Mouse (Mus musculus): Measurements from ENCODE around the gene Suv39h2. TPM values are rescaled to one million over a fixed set of nuclear protein-coding genes. Genes with fewer than 3 reads are reported as not detected.

Gene Suv39h2
- total and polyA plus RNA-seq, 3 experiments, result 13.9 to 16.0 TPM; not detected in 1

DNA sequence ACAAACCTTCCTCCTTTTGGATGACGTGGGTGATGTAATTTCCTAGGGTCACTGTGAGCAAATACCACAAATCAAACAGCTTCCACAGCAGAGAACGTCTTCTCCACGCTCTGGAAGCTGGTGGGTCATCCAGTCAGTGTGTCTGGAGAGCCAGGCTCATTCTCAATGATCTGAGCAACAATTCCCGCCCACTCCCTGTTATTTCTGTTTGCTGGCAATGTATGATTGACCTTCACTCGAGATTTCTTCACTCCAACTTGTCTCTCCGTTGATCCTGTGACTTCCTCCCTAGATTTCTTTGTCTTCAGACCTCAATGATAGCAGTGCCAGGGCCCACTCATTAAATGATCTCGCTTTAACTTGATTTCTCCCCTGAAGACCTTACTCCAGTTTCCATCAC is 67.1 kb downstream of the Suv39h2 start:
- Histone ChIP-seq H3K27me3 (ENCODE audit: control insufficient read depth in 1 of 2, insufficient read depth in 2 of 2, low read length in 2 of 2) (peaks cover 5 to 6% of the 10 kb centered on the region in 2 experiments), H3K36me3 (ENCODE audit: control insufficient read depth in 1 of 2, insufficient read depth in 2 of 2, low read length in 2 of 2) (no peaks in the 10 kb centered on the region), H3K9me3 (replicated peaks; ENCODE audit: insufficient read depth, low read length) (no peaks in the 10 kb centered on the region), H3K9ac (ENCODE audit: control insufficient read depth, low read depth, low read length, poor library complexity, severe bottlenecking) (no peak overlapping the region), H3K4me3 (ENCODE audit: control insufficient read depth in 1 of 2, insufficient read depth in 1 of 2, low read depth in 2 of 2, low read length in 2 of 2) (no peak overlapping the region), H3K79me2 (ENCODE audit: control insufficient read depth, insufficient read depth, low read length, poor library complexity) (no peaks in the 10 kb centered on the region), H3K4me1 (ENCODE audit: control insufficient read depth in 1 of 2, insufficient read depth in 2 of 2, low read length in 2 of 2) (no peaks in the 10 kb centered on the region), H3K27ac (ENCODE audit: control insufficient read depth, low read depth, low read length) (no peak overlapping the region)
- TF ChIP-seq MAX (IDR thresholded peaks at IDR 0.05; ENCODE audit: low read length) (no peak), GABPA (IDR thresholded peaks at IDR 0.05; ENCODE audit: low read depth, low read length) (no peak), MYB (IDR thresholded peaks at IDR 0.05; ENCODE audit: low read depth, low read length) (no peak), MEF2A (IDR thresholded peaks at IDR 0.05; ENCODE audit: extremely low read depth, insufficient replicate concordance, low read depth, low read length, poor library complexity, severe bottlenecking) (no peak), MYC (IDR thresholded peaks at IDR 0.05; ENCODE audit: low read depth, low read length) (no peak), POLR2AphosphoS2 (IDR thresholded peaks at IDR 0.05; ENCODE audit: low read length) (no peak), POLR2AphosphoS5 (IDR thresholded peaks at IDR 0.05; ENCODE audit: borderline replicate concordance, low read depth, low read length) (no peak), MAZ (IDR thresholded peaks at IDR 0.05; ENCODE audit: low read depth, low read length) (no peak), UBTF (IDR thresholded peaks at IDR 0.05; ENCODE audit: borderline replicate concordance, insufficient read depth, low read depth, low read length) (no peak), CHD2 (IDR thresholded peaks at IDR 0.05; ENCODE audit: low read length) (no peak), RCOR1 (IDR thresholded peaks at IDR 0.05; ENCODE audit: low read depth, low read length) (no peak), MXI1 (IDR thresholded peaks at IDR 0.05; ENCODE audit: low read depth, low read length) (no peak), ETS1 (IDR thresholded peaks at IDR 0.05; ENCODE audit: low read depth, low read length) (no peak)
- DNase-seq (ENCODE audit: low read depth, low spot score), result no peak

DNA sequence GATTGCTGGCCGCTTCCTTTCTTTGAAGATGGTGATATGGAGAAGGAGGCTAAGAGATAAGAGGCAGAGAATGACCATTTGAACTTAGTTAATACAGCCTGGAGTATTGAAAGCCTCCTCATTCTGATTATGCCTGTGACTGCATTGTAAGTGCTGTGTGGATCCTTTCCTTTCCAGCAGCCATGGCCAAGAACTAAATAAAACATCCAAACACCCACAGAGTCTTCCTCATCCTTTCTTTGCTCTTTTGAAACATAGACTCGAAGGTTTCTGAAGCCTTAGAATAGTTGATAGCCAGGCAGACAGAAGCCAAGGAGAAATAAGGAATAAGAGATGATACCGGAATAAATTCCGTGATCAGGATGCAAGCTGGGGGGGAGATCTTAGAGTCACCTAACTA is 68.8 kb downstream of the Suv39h2 start:
- Histone ChIP-seq H3K9me3 (replicated peaks; ENCODE audit: insufficient read depth, low read length) (no peaks in the 10 kb centered on the region), H3K79me2 (ENCODE audit: control insufficient read depth, insufficient read depth, low read length, poor library complexity) (no peaks in the 10 kb centered on the region), H3K9ac (ENCODE audit: control insufficient read depth, low read depth, low read length, poor library complexity, severe bottlenecking) (no peak overlapping the region), H3K4me1 (ENCODE audit: control insufficient read depth in 1 of 2, insufficient read depth in 2 of 2, low read length in 2 of 2) (no peaks in the 10 kb centered on the region), H3K36me3 (ENCODE audit: control insufficient read depth in 1 of 2, insufficient read depth in 2 of 2, low read length in 2 of 2) (no peaks in the 10 kb centered on the region), H3K27ac (ENCODE audit: control insufficient read depth, low read depth, low read length) (no peak overlapping the region), H3K4me3 (ENCODE audit: control insufficient read depth in 1 of 2, insufficient read depth in 1 of 2, low read depth in 2 of 2, low read length in 2 of 2) (no peak overlapping the region), H3K27me3 (ENCODE audit: control insufficient read depth in 1 of 2, insufficient read depth in 2 of 2, low read length in 2 of 2) (peaks cover 3 to 8% of the 10 kb centered on the region in 2 experiments; a peak in 3 of 4 replicates)
- DNase-seq (ENCODE audit: low read depth, low spot score), result no peak
- no peak for TF ChIP-seq GABPA (IDR thresholded peaks at IDR 0.05; ENCODE audit: low read depth, low read length)
- no peak for TF ChIP-seq MAFK (IDR thresholded peaks at IDR 0.05; ENCODE audit: borderline replicate concordance, low read depth, low read length)
- TF ChIP-seq NELFE (IDR thresholded peaks at IDR 0.05; ENCODE audit: low read depth, low read length), result no peak
- TF ChIP-seq CTCF (IDR thresholded peaks at IDR 0.05 in 2 of 3, conservative IDR thresholded peaks at IDR 0.05 in 1 of 3; ENCODE audit: control insufficient read depth in 1 of 3, insufficient read depth in 1 of 3, low read depth in 2 of 3, low read length in 3 of 3, poor library complexity in 1 of 3, severe bottlenecking in 1 of 3), result no peak
- no peak for TF ChIP-seq JUND (IDR thresholded peaks at IDR 0.05; ENCODE audit: low read depth, low read length)
- TF ChIP-seq ELF1 (IDR thresholded peaks at IDR 0.05; ENCODE audit: low read depth, low read length), result no peak
- TF ChIP-seq ZMIZ1 (IDR thresholded peaks at IDR 0.05; ENCODE audit: low read depth, low read length), result no peak
- TF ChIP-seq MYC (IDR thresholded peaks at IDR 0.05; ENCODE audit: low read depth, low read length), result no peak
- TF ChIP-seq E2F4 (IDR thresholded peaks at IDR 0.05; ENCODE audit: borderline replicate concordance, low read depth, low read length), result no peak
- no peak for TF ChIP-seq ZNF384 (IDR thresholded peaks at IDR 0.05; ENCODE audit: low read depth, low read length)
- no peak for TF ChIP-seq ETS1 (IDR thresholded peaks at IDR 0.05; ENCODE audit: low read depth, low read length)
- TF ChIP-seq MAZ (IDR thresholded peaks at IDR 0.05; ENCODE audit: low read depth, low read length), result no peak

Other genes with a start within 250 kb of the Suv39h2 start
- gene Nmt2, start 190.8 kb downstream of the Suv39h2 start, total RNA-seq (2012; rRNA removed), result 19.9 and 22.2 TPM in 2 replicates
- gene Nmt2, start 190.8 kb downstream of the Suv39h2 start, polyA plus RNA-seq (2012; ENCODE audit: insufficient read depth in 1 of 2, insufficient read length in 2 of 2, low read depth in 1 of 2, low replicate concordance in 2 of 2, missing spikeins in 1 of 2), result 10 to 100 TPM in 1 of 2 experiments, not detected in 1; 34.1 TPM
- 13.6 and 16.6 TPM in 2 replicates for gene Rpp38, start 142.4 kb downstream of the Suv39h2 start, total RNA-seq (2012; rRNA removed)
- gene Rpp38, start 142.4 kb downstream of the Suv39h2 start, polyA plus RNA-seq (2012; ENCODE audit: insufficient read depth in 1 of 2, insufficient read length in 2 of 2, low read depth in 1 of 2, low replicate concordance in 2 of 2, missing spikeins in 1 of 2), result 1 to 10 TPM in 1 of 2 experiments, not detected in 1; 9.9 TPM
- 3.7 and 5.7 TPM in 2 replicates for gene Acbd7, start 138.9 kb downstream of the Suv39h2 start, total RNA-seq (2012; rRNA removed)
- 1 to 10 TPM in 1 of 2 experiments, not detected in 1; 2.9 TPM for gene Acbd7, start 138.9 kb downstream of the Suv39h2 start, polyA plus RNA-seq (2012; ENCODE audit: insufficient read depth in 1 of 2, insufficient read length in 2 of 2, low read depth in 1 of 2, low replicate concordance in 2 of 2, missing spikeins in 1 of 2)
- gene Olah, start 77.8 kb downstream of the Suv39h2 start, total RNA-seq (2012; rRNA removed), result not detected in 2 replicates
- gene Olah, start 77.8 kb downstream of the Suv39h2 start, polyA plus RNA-seq (2012; ENCODE audit: insufficient read depth in 1 of 2, insufficient read length in 2 of 2, low read depth in 1 of 2, low replicate concordance in 2 of 2, missing spikeins in 1 of 2), result not detected
- 0.33 TPM in 1 of 2 replicates, not detected in the other for gene Meig1, start 52.4 kb downstream of the Suv39h2 start, total RNA-seq (2012; rRNA removed)
- gene Meig1, start 52.4 kb downstream of the Suv39h2 start, polyA plus RNA-seq (2012; ENCODE audit: insufficient read depth in 1 of 2, insufficient read length in 2 of 2, low read depth in 1 of 2, low replicate concordance in 2 of 2, missing spikeins in 1 of 2), result not detected
- gene Dclre1c, start 50.9 kb downstream of the Suv39h2 start, total RNA-seq (2012; rRNA removed), result 7.2 and 7.5 TPM in 2 replicates
- 100 to 1,000 TPM in 1 of 2 experiments, 10 to 100 TPM in 1; 13.8 to 162 TPM for gene Dclre1c, start 50.9 kb downstream of the Suv39h2 start, polyA plus RNA-seq (2012; ENCODE audit: insufficient read depth in 1 of 2, insufficient read length in 2 of 2, low read depth in 1 of 2, low replicate concordance in 2 of 2, missing spikeins in 1 of 2)
- 2.9 and 3.6 TPM in 2 replicates for gene Gm45902, start 37.8 kb upstream of the Suv39h2 start, total RNA-seq (2012; rRNA removed)
- 1 to 10 TPM in 1 of 2 experiments, not detected in 1; 3.8 TPM for gene Gm45902, start 37.8 kb upstream of the Suv39h2 start, polyA plus RNA-seq (2012; ENCODE audit: insufficient read depth in 1 of 2, insufficient read length in 2 of 2, low read depth in 1 of 2, low replicate concordance in 2 of 2, missing spikeins in 1 of 2)
- gene Hspa14, start 37.8 kb upstream of the Suv39h2 start, total RNA-seq (2012; rRNA removed), result 158 and 161 TPM in 2 replicates
- 100 to 1,000 TPM; 129 to 333 TPM for gene Hspa14, start 37.8 kb upstream of the Suv39h2 start, polyA plus RNA-seq (2012; ENCODE audit: insufficient read depth in 1 of 2, insufficient read length in 2 of 2, low read depth in 1 of 2, low replicate concordance in 2 of 2, missing spikeins in 1 of 2)
- 0.39 and 0.59 TPM in 2 replicates for gene Cdnf, start 38.0 kb upstream of the Suv39h2 start, total RNA-seq (2012; rRNA removed)
- gene Cdnf, start 38.0 kb upstream of the Suv39h2 start, polyA plus RNA-seq (2012; ENCODE audit: insufficient read depth in 1 of 2, insufficient read length in 2 of 2, low read depth in 1 of 2, low replicate concordance in 2 of 2, missing spikeins in 1 of 2), result under 1 TPM in 1 of 2 experiments, not detected in 1; 0.77 TPM
- 9.0 and 10.0 TPM in 2 replicates for gene Fam107b, start 95.5 kb upstream of the Suv39h2 start, total RNA-seq (2012; rRNA removed)
- gene Fam107b, start 95.5 kb upstream of the Suv39h2 start, polyA plus RNA-seq (2012; ENCODE audit: insufficient read depth in 1 of 2, insufficient read length in 2 of 2, low read depth in 1 of 2, low replicate concordance in 2 of 2, missing spikeins in 1 of 2), result 10 to 100 TPM in 1 of 2 experiments, not detected in 1; 15.5 TPM